Mouse (Mus musculus): ENCODE data around the gene Gm5065.

Gene Gm5065

GRCm38 (mm10) chr7:5350237-5350636, at the start of gene Gm5065:
Gene Gm5065 (plus strand): TSS chr7:5350537.
- DNase-seq (ENCODE audit: low spot score): no peak

GRCm38 (mm10) chr7:5327511-5327910, 22.8 kb upstream of the Gm5065 start:
- DNase-seq (ENCODE audit: low spot score): no peak

- no peak for DNase-seq (ENCODE audit: low spot score)
Observed at GRCm38 (mm10) chr7:5350935-5351334, 598 bp downstream of the Gm5065 start, which contains the start of gene Nlrp2. Gene Nlrp2 (minus strand): TSS chr7:5351035.

- no peak for DNase-seq (ENCODE audit: low spot score)
Observed at GRCm38 (mm10) chr7:5363599-5363998, 13.3 kb downstream of the Gm5065 start.

GRCm38 (mm10) chr7:5366724-5367123, 16.4 kb downstream of the Gm5065 start:
- DNase-seq (ENCODE audit: low spot score): no peak

GRCm38 (mm10) chr7:5406201-5406600, 55.9 kb downstream of the Gm5065 start:
- DNase-seq (ENCODE audit: low spot score): no peak

Data from T-cell, adult 2 months (primary cell).